Mouse (Mus musculus): ENCODE measurements at regions not wholly inside any gene's neighbourhood (a gene's known extent, or its start where the extent isn't known, plus 50 kb on each side); places are given as distances from the start of the nearest gene placed in this dataset.

GRCm38 (mm10) chr11:22698057-22698941 lies 162.5 kb downstream of the B3gnt2 start:
- no peak overlapping the region for H3K4me3 ChIP-seq (ENCODE audit: low read length)
- no peak for ATAC-seq (replicated peaks; ENCODE audit: extremely low read depth, insufficient read depth, low FRiP score)
- WGBS: 56% methylated on average over 5 of the region's 5 CpGs
- no peak overlapping the region for H3K4me2 ChIP-seq (ENCODE audit: low read depth, low read length)
- peaks cover 5% of the 10 kb centered on the region; the same call in 1 of the 2 replicates for H3K4me1 ChIP-seq (ENCODE audit: control insufficient read depth, insufficient read depth, low read length)
- H3K27ac ChIP-seq (ENCODE audit: low read length): no peak overlapping the region
- H3K9me3 ChIP-seq (replicated peaks; ENCODE audit: control insufficient read depth, low read length): no peaks in the 10 kb centered on the region
- H3K27me3 ChIP-seq (ENCODE audit: control insufficient read depth, insufficient read depth, low read length): no peaks in the 10 kb centered on the region
- no peaks in the 10 kb centered on the region for H3K36me3 ChIP-seq (ENCODE audit: control insufficient read depth, insufficient read depth)
- no peak overlapping the region for H3K9ac ChIP-seq (ENCODE audit: low read length)

GRCm38 (mm10) chr11:22706082-22706481 lies 154.7 kb downstream of the B3gnt2 start:
- H3K4me1 ChIP-seq (ENCODE audit: control insufficient read depth, insufficient read depth, low read length): no peaks in the 10 kb centered on the region

More at GRCm38 (mm10) chr11:22706082-22706481, 154.7 kb downstream of the B3gnt2 start:
- H3K4me2 ChIP-seq (ENCODE audit: low read depth, low read length): no peak overlapping the region
- H3K36me3 ChIP-seq (ENCODE audit: control insufficient read depth, insufficient read depth): no peaks in the 10 kb centered on the region
- WGBS: 88% methylated on average over 3 of the region's 3 CpGs
- ATAC-seq (replicated peaks; ENCODE audit: extremely low read depth, insufficient read depth, low FRiP score): no peak
- no peak overlapping the region for H3K4me3 ChIP-seq (ENCODE audit: low read length)
- no peak overlapping the region for H3K27ac ChIP-seq (ENCODE audit: low read length)
- H3K9ac ChIP-seq (ENCODE audit: low read length): no peak overlapping the region
- H3K9me3 ChIP-seq (replicated peaks; ENCODE audit: control insufficient read depth, low read length): no peaks in the 10 kb centered on the region; the same call in 1 of the 2 replicates
- H3K27me3 ChIP-seq (ENCODE audit: control insufficient read depth, insufficient read depth, low read length): no peaks in the 10 kb centered on the region
